ENCODE assay signal across 18 mouse cellular contexts in genomic region chr17:4654221-4654620, GRCm38 (mm10).
"Had no signal": no experiment of that assay in that cellular context is flagged by ENCODE, and none has a peak within 500 bp of the region (broad histone marks: within the 10 kb centered on the region; RNA-seq: fewer than 3 reads in every experiment).

No protein-coding gene starts in this region.

- H3K4me1 ChIP-seq: liver, embryonic 15.5 days; lung, embryonic 15.5 days; midbrain, embryonic 10.5 days; midbrain, embryonic 12.5 days; midbrain, embryonic 15.5 days; neural tube, embryonic 13.5 days; neural tube, embryonic 15.5 days; stomach, embryonic 15.5 days had no signal

- H3K4me2 ChIP-seq: liver, embryonic 15.5 days; lung, embryonic 15.5 days; midbrain, embryonic 12.5 days; midbrain, embryonic 15.5 days; neural tube, embryonic 13.5 days; neural tube, embryonic 15.5 days; stomach, embryonic 15.5 days had no signal

- H3K4me3 ChIP-seq: liver, embryonic 15.5 days; lung, embryonic 15.5 days; midbrain, embryonic 10.5 days; midbrain, embryonic 12.5 days; midbrain, embryonic 15.5 days; myocyte; neural tube, embryonic 13.5 days; neural tube, embryonic 15.5 days; stomach, embryonic 15.5 days had no signal

- H3K9ac ChIP-seq: liver, embryonic 15.5 days; liver, postnatal 0 days; lung, embryonic 15.5 days; midbrain, embryonic 12.5 days; midbrain, embryonic 15.5 days; neural tube, embryonic 13.5 days; neural tube, embryonic 15.5 days; stomach, embryonic 15.5 days had no signal

- H3K27me3 ChIP-seq: liver, embryonic 15.5 days; lung, embryonic 15.5 days; midbrain, embryonic 12.5 days; midbrain, embryonic 15.5 days; neural tube, embryonic 13.5 days; neural tube, embryonic 15.5 days; stomach, embryonic 15.5 days had no signal

- ATAC-seq: liver, postnatal 0 days; midbrain, embryonic 15.5 days had no signal

- DNase-seq: liver, postnatal 0 days; lung, adult 2 months; lung, postnatal 10 days; lung, postnatal 4 days; right cerebral cortex, postnatal 14 days; thymus, adult 2 months; thymus, postnatal 25 days; thymus, postnatal 4 days had no signal

- H3K36me3 ChIP-seq: liver, embryonic 15.5 days; lung, embryonic 15.5 days; midbrain, embryonic 10.5 days; midbrain, embryonic 12.5 days; midbrain, embryonic 15.5 days; neural tube, embryonic 13.5 days; neural tube, embryonic 15.5 days; stomach, embryonic 15.5 days had no signal

- H3K27ac ChIP-seq: liver, embryonic 15.5 days; lung, embryonic 15.5 days; midbrain, embryonic 10.5 days; midbrain, embryonic 12.5 days; midbrain, embryonic 15.5 days; neural tube, embryonic 13.5 days; neural tube, embryonic 15.5 days; stomach, embryonic 15.5 days; stomach, postnatal 0 days had no signal

- H3K9me3 ChIP-seq: liver, embryonic 15.5 days; lung, embryonic 15.5 days; midbrain, embryonic 10.5 days; midbrain, embryonic 12.5 days; midbrain, embryonic 15.5 days; neural tube, embryonic 13.5 days; neural tube, embryonic 15.5 days; stomach, embryonic 15.5 days had no signal
